Mouse (Mus musculus): ENCODE results near the gene Trip12. TPM values are rescaled to one million over a fixed set of nuclear protein-coding genes. Genes with fewer than 3 reads are reported as not detected.

Trip12 gene
- polyA plus RNA-seq, 1 experiment from 2014 or later: 82.7 TPM

- no peak for ATAC-seq (replicated peaks; ENCODE audit: insufficient number of reproducible peaks, low FRiP score, low TSS enrichment, low read depth)
- no peak overlapping the region for H3K27ac ChIP-seq (replicated peaks; ENCODE audit: low read depth, low read length)
- peaks cover 2% of the 10 kb centered on the region; the same call in 1 of the 2 replicates for H3K4me1 ChIP-seq (ENCODE audit: control insufficient read depth, insufficient read depth, low read length)
- H3K27me3 ChIP-seq (ENCODE audit: control insufficient read depth, insufficient read depth, low read length): no peaks in the 10 kb centered on the region
- no peaks in the 10 kb centered on the region for H3K36me3 ChIP-seq (replicated peaks; ENCODE audit: control insufficient read depth, insufficient read depth, low read depth, low read length)
- DNase-seq (ENCODE audit: low spot score): no peak
- H3K4me3 ChIP-seq (ENCODE audit: low read depth, low read length): no peak overlapping the region
- no peaks in the 10 kb centered on the region for H3K9me3 ChIP-seq (replicated peaks; ENCODE audit: control insufficient read depth, low read length)
- H3K9ac ChIP-seq (replicated peaks; ENCODE audit: low read length): no peak overlapping the region
- no peak overlapping the region for H3K4me2 ChIP-seq (ENCODE audit: low read depth, low read length)
These were observed 28.0 kb upstream of the Trip12 start for GRCm38 (mm10) chr1:84868311-84868710.

- no peak for ATAC-seq (replicated peaks; ENCODE audit: insufficient number of reproducible peaks, low FRiP score, low TSS enrichment, low read depth)
These were observed 26.5 kb upstream of the Trip12 start for GRCm38 (mm10) chr1:84866706-84867230.

GRCm38 (mm10) chr1:84866231-84866630 is 25.9 kb upstream of the Trip12 start:
- no peak for DNase-seq (ENCODE audit: low spot score)
- ATAC-seq (replicated peaks; ENCODE audit: insufficient number of reproducible peaks, low FRiP score, low TSS enrichment, low read depth): no peak
- Histone ChIP-seq H3K4me3 (ENCODE audit: low read depth, low read length) (no peak overlapping the region), H3K9ac (replicated peaks; ENCODE audit: low read length) (no peak overlapping the region), H3K36me3 (replicated peaks; ENCODE audit: control insufficient read depth, insufficient read depth, low read depth, low read length) (no peaks in the 10 kb centered on the region), H3K9me3 (replicated peaks; ENCODE audit: control insufficient read depth, low read length) (no peaks in the 10 kb centered on the region), H3K4me2 (ENCODE audit: low read depth, low read length) (no peak overlapping the region), H3K27me3 (ENCODE audit: control insufficient read depth, insufficient read depth, low read length) (no peaks in the 10 kb centered on the region), H3K27ac (replicated peaks; ENCODE audit: low read depth, low read length) (no peak overlapping the region), H3K4me1 (ENCODE audit: control insufficient read depth, insufficient read depth, low read length) (peaks cover 2% of the 10 kb centered on the region; the same call in 1 of the 2 replicates)
- WGBS: 92% methylated on average over 6 of the region's 6 CpGs

More at GRCm38 (mm10) chr1:84866706-84867230, 26.5 kb upstream of the Trip12 start:
- Histone ChIP-seq H3K27ac (replicated peaks; ENCODE audit: low read depth, low read length) (no peak overlapping the region), H3K9me3 (replicated peaks; ENCODE audit: control insufficient read depth, low read length) (no peaks in the 10 kb centered on the region), H3K36me3 (replicated peaks; ENCODE audit: control insufficient read depth, insufficient read depth, low read depth, low read length) (no peaks in the 10 kb centered on the region), H3K4me2 (ENCODE audit: low read depth, low read length) (no peak overlapping the region), H3K4me3 (ENCODE audit: low read depth, low read length) (no peak overlapping the region), H3K9ac (replicated peaks; ENCODE audit: low read length) (no peak overlapping the region), H3K4me1 (ENCODE audit: control insufficient read depth, insufficient read depth, low read length) (peaks cover 2% of the 10 kb centered on the region; the same call in 1 of the 2 replicates), H3K27me3 (ENCODE audit: control insufficient read depth, insufficient read depth, low read length) (no peaks in the 10 kb centered on the region)
- no peak for DNase-seq (ENCODE audit: low spot score)
- WGBS: 94% methylated on average over 3 of the region's 3 CpGs

- H3K9ac ChIP-seq (replicated peaks; ENCODE audit: low read length): no peak overlapping the region
- peak; percentile 17 for DNase-seq (ENCODE audit: low spot score)
- H3K36me3 ChIP-seq (replicated peaks; ENCODE audit: control insufficient read depth, insufficient read depth, low read depth, low read length): no peaks in the 10 kb centered on the region
- ATAC-seq (replicated peaks; ENCODE audit: insufficient number of reproducible peaks, low FRiP score, low TSS enrichment, low read depth): no peak
- no peak overlapping the region for H3K27ac ChIP-seq (replicated peaks; ENCODE audit: low read depth, low read length)
- no peaks in the 10 kb centered on the region for H3K9me3 ChIP-seq (replicated peaks; ENCODE audit: control insufficient read depth, low read length)
- H3K4me3 ChIP-seq (ENCODE audit: low read depth, low read length): no peak overlapping the region
- WGBS: 30% methylated on average over 2 of the region's 2 CpGs
- peaks cover 2% of the 10 kb centered on the region; the same call in 1 of the 2 replicates for H3K4me1 ChIP-seq (ENCODE audit: control insufficient read depth, insufficient read depth, low read length)
- no peak overlapping the region for H3K4me2 ChIP-seq (ENCODE audit: low read depth, low read length)
- no peaks in the 10 kb centered on the region for H3K27me3 ChIP-seq (ENCODE audit: control insufficient read depth, insufficient read depth, low read length)
These were observed 24.3 kb upstream of the Trip12 start for GRCm38 (mm10) chr1:84864645-84865044.

GRCm38 (mm10) chr1:84861255-84861630 is 20.9 kb upstream of the Trip12 start:
- Histone ChIP-seq H3K9me3 (replicated peaks; ENCODE audit: control insufficient read depth, low read length) (no peaks in the 10 kb centered on the region), H3K9ac (replicated peaks; ENCODE audit: low read length) (no peak overlapping the region), H3K4me1 (ENCODE audit: control insufficient read depth, insufficient read depth, low read length) (peaks cover 2% of the 10 kb centered on the region; the same call in 1 of the 2 replicates), H3K4me3 (ENCODE audit: low read depth, low read length) (no peak overlapping the region), H3K36me3 (replicated peaks; ENCODE audit: control insufficient read depth, insufficient read depth, low read depth, low read length) (no peaks in the 10 kb centered on the region), H3K27ac (replicated peaks; ENCODE audit: low read depth, low read length) (no peak overlapping the region), H3K27me3 (ENCODE audit: control insufficient read depth, insufficient read depth, low read length) (no peaks in the 10 kb centered on the region), H3K4me2 (ENCODE audit: low read depth, low read length) (no peak overlapping the region)
- 77% methylated on average over 1 of the region's 1 CpGs for WGBS
- DNase-seq (ENCODE audit: low spot score): no peak
- ATAC-seq (replicated peaks; ENCODE audit: insufficient number of reproducible peaks, low FRiP score, low TSS enrichment, low read depth): no peak

- H3K9me3 ChIP-seq (replicated peaks; ENCODE audit: control insufficient read depth, low read length): no peaks in the 10 kb centered on the region
- DNase-seq (ENCODE audit: low spot score): no peak
- no peaks in the 10 kb centered on the region for H3K36me3 ChIP-seq (replicated peaks; ENCODE audit: control insufficient read depth, insufficient read depth, low read depth, low read length)
- no peaks in the 10 kb centered on the region for H3K27me3 ChIP-seq (ENCODE audit: control insufficient read depth, insufficient read depth, low read length)
- H3K4me3 ChIP-seq (ENCODE audit: low read depth, low read length): no peak overlapping the region
- no peak overlapping the region for H3K9ac ChIP-seq (replicated peaks; ENCODE audit: low read length)
- 73% methylated on average over 10 of the region's 10 CpGs for WGBS
- H3K27ac ChIP-seq (replicated peaks; ENCODE audit: low read depth, low read length): no peak overlapping the region
- no peak for ATAC-seq (replicated peaks; ENCODE audit: insufficient number of reproducible peaks, low FRiP score, low TSS enrichment, low read depth)
- H3K4me1 ChIP-seq (ENCODE audit: control insufficient read depth, insufficient read depth, low read length): peaks cover 2% of the 10 kb centered on the region; the same call in 1 of the 2 replicates
- H3K4me2 ChIP-seq (ENCODE audit: low read depth, low read length): no peak overlapping the region
These were observed 20.3 kb upstream of the Trip12 start for GRCm38 (mm10) chr1:84860360-84861254.

- Histone ChIP-seq H3K27me3 (ENCODE audit: control insufficient read depth, insufficient read depth, low read length) (no peaks in the 10 kb centered on the region), H3K36me3 (replicated peaks; ENCODE audit: control insufficient read depth, insufficient read depth, low read depth, low read length) (no peaks in the 10 kb centered on the region), H3K9me3 (replicated peaks; ENCODE audit: control insufficient read depth, low read length) (no peaks in the 10 kb centered on the region), H3K4me3 (ENCODE audit: low read depth, low read length) (no peak overlapping the region), H3K27ac (replicated peaks; ENCODE audit: low read depth, low read length) (no peak overlapping the region), H3K4me1 (ENCODE audit: control insufficient read depth, insufficient read depth, low read length) (peaks cover under 1% of the 10 kb centered on the region; the same call in 1 of the 2 replicates), H3K4me2 (ENCODE audit: low read depth, low read length) (no peak overlapping the region), H3K9ac (replicated peaks; ENCODE audit: low read length) (no peak overlapping the region)
- ATAC-seq (replicated peaks; ENCODE audit: insufficient number of reproducible peaks, low FRiP score, low TSS enrichment, low read depth) (no peak), DNase-seq (ENCODE audit: low spot score) (no peak)
- 83% methylated on average over 6 of the region's 6 CpGs for WGBS
These were observed 19.3 kb upstream of the Trip12 start for GRCm38 (mm10) chr1:84859597-84859996.

GRCm38 (mm10) chr1:84855756-84856155 is 15.4 kb upstream of the Trip12 start:
- 80% methylated on average over 2 of the region's 2 CpGs for WGBS
- H3K27ac ChIP-seq (replicated peaks; ENCODE audit: low read depth, low read length): no peak overlapping the region
- H3K36me3 ChIP-seq (replicated peaks; ENCODE audit: control insufficient read depth, insufficient read depth, low read depth, low read length): no peaks in the 10 kb centered on the region
- H3K9me3 ChIP-seq (replicated peaks; ENCODE audit: control insufficient read depth, low read length): no peaks in the 10 kb centered on the region
- H3K4me1 ChIP-seq (ENCODE audit: control insufficient read depth, insufficient read depth, low read length): no peaks in the 10 kb centered on the region
- no peak overlapping the region for H3K4me2 ChIP-seq (ENCODE audit: low read depth, low read length)
- H3K27me3 ChIP-seq (ENCODE audit: control insufficient read depth, insufficient read depth, low read length): no peaks in the 10 kb centered on the region
- H3K4me3 ChIP-seq (ENCODE audit: low read depth, low read length): no peak overlapping the region
- DNase-seq (ENCODE audit: low spot score): no peak
- ATAC-seq (replicated peaks; ENCODE audit: insufficient number of reproducible peaks, low FRiP score, low TSS enrichment, low read depth): no peak
- H3K9ac ChIP-seq (replicated peaks; ENCODE audit: low read length): no peak overlapping the region
